Mouse (Mus musculus) neural tube, embryonic 13.5 days (tissue): ENCODE results near the gene Slc25a34. TPM values are rescaled to one million over a fixed set of nuclear protein-coding genes. Genes with fewer than 3 reads are reported as not detected.

Experiments used
- ATAC-seq: fragments of 200-750 bp; cut with Nextera tagmentation; 2 replicates; pipeline ENCODE4 v1.8.0; 2017; ENCODE audit warnings: low read depth, mild to moderate bottlenecking, moderate TSS enrichment, moderate library complexity
- H3K27ac ChIP-seq: fragments of 300-500 bp; sonication (generic); replicated peaks from 2 replicates; pipeline ENCODE4 v1.5.1; 2015; ENCODE audit warnings: moderate library complexity, mild to moderate bottlenecking, inconsistent platforms
- H3K27me3 ChIP-seq: fragments of 300-500 bp; sonication (generic); 2 replicates; pipeline ENCODE4 v1.6.1; 2015; ENCODE audit warnings: mild to moderate bottlenecking, inconsistent platforms
- H3K36me3 ChIP-seq: fragments of 300-500 bp; sonication (generic); 2 replicates; pipeline ENCODE4 v1.6.1; 2015; ENCODE audit warnings: mild to moderate bottlenecking, inconsistent platforms
- H3K4me1 ChIP-seq: fragments of 300-500 bp; sonication (generic); replicated peaks from 2 replicates; pipeline ENCODE4 v1.6.1; 2015; ENCODE audit warnings: inconsistent platforms
- H3K4me2 ChIP-seq: fragments of 300-500 bp; sonication (generic); 2 replicates; pipeline ENCODE4 v1.6.1; 2015; ENCODE audit warnings: inconsistent platforms, mild to moderate bottlenecking, moderate library complexity
- H3K4me3 ChIP-seq: fragments of 300-500 bp; sonication (generic); 2 replicates; pipeline ENCODE4 v1.5.1; 2015; ENCODE audit warnings: mild to moderate bottlenecking, inconsistent platforms
- H3K9ac ChIP-seq: fragments of 300-500 bp; sonication (generic); 2 replicates; pipeline ENCODE4 v1.6.1; 2015; ENCODE audit warnings: moderate library complexity, mild to moderate bottlenecking, inconsistent platforms
- H3K9me3 ChIP-seq: fragments of 300-500 bp; sonication (generic); 2 replicates; pipeline ENCODE4 v1.6.1; 2016; ENCODE audit warnings: inconsistent platforms
- WGBS: fragments of 180-500 bp; shearing (Covaris S2); methylation state at CpG from one replicate; pipeline ENCODE4 v1.1.7; 2015; 5-methylcytosine and 5-hydroxymethylcytosine counted together
- polyA plus RNA-seq: library from polyadenylated mRNA; unstranded; fragments of >200 nt; fragmentation: Nextera tagmentation; extraction: Ambion mirVana; gene quantifications from 2 replicates; pipeline ENCODE4 v1.2.1, GENCODE M21; 2015

The Slc25a34 gene
- polyA plus RNA-seq, 1 experiment from 2014 or later, result 0.11 TPM

DNA sequence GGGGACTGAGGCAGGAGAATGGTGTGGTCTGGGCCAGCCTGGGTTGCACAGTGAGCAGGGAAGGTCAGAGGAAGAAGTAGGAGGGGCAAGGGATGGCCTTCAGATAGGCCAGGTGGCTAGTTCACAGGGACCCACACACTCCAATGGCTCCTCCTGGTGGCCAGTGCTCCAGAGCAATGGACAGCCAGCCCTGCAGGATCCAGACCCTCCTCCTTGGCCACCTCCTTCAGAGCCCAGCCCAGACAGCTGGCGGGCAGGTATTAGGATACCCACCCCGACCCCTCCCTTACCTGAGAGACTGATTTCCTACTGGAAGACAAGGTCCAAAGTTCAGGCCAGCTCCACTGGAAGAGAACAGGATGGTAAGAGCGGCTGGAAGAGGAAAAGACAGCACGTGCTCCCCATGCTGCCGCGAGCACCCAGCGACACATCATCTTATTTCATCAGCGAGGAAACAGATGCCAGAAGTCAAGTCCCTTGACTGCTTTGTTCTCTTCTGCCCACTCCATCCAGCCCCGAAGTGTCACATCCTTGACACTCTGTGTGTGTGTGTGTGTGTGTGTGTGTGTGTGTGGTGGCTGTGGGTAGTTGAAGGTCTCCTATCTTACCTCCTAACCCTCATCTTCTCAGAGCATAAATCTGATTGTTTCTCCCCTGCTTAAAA lies 27.9 kb downstream of the Slc25a34 start:
- H3K27me3 ChIP-seq, result peaks cover 18% of the 10 kb centered on the region
- whole genome bisulfite sequencing, result 86% methylated on average over 9 of the region's 9 CpGs
- no peak for ATAC-seq
- no peak overlapping the region for H3K4me2 ChIP-seq
- H3K36me3 ChIP-seq, result peaks cover 17% of the 10 kb centered on the region
- H3K4me1 ChIP-seq, result peaks cover 30% of the 10 kb centered on the region
- H3K9me3 ChIP-seq, result no peaks in the 10 kb centered on the region
- no peak overlapping the region for H3K4me3 ChIP-seq
- no peak overlapping the region for H3K9ac ChIP-seq
- no peak overlapping the region for H3K27ac ChIP-seq

DNA sequence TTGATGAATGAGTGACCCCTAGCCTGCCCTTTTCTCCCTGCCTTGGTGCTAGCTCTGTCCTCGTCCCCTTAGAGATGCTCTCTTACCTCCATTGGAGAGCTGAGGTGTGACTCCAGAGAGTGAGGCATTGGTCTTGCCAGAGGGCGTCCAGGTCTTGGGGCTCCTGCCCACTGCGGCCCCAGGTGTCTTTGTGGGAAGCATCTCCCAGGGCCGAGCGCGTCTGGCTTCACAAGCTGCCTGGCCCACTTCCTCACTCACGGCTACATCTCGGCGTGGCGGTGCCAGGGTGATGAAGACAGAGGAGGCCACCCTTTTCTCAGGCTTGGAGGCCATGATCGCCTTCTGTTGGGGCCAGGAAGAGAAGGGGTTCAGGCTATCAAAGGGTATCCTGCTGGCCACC lies 28.5 kb downstream of the Slc25a34 start:
- H3K9ac ChIP-seq, result no peak overlapping the region
- peaks cover 24% of the 10 kb centered on the region for H3K4me1 ChIP-seq
- H3K27me3 ChIP-seq, result peaks cover 13% of the 10 kb centered on the region
- no peak overlapping the region for H3K4me3 ChIP-seq
- no peaks in the 10 kb centered on the region for H3K9me3 ChIP-seq
- H3K4me2 ChIP-seq, result no peak overlapping the region
- 90% methylated on average over 11 of the region's 11 CpGs for WGBS
- peaks cover 19% of the 10 kb centered on the region for H3K36me3 ChIP-seq
- H3K27ac ChIP-seq, result no peak overlapping the region
- ATAC-seq, result no peak

- no peaks in the 10 kb centered on the region for H3K4me1 ChIP-seq
- WGBS, result 19% methylated on average over 3 of the region's 3 CpGs
- H3K4me2 ChIP-seq, result no peak overlapping the region
- H3K27me3 ChIP-seq, result no peaks in the 10 kb centered on the region
- no peak overlapping the region for H3K4me3 ChIP-seq
- ATAC-seq, result no peak
- H3K36me3 ChIP-seq, result peaks cover 32% of the 10 kb centered on the region
- H3K9me3 ChIP-seq, result no peaks in the 10 kb centered on the region
- H3K27ac ChIP-seq, result no peak overlapping the region
- no peak overlapping the region for H3K9ac ChIP-seq
These were observed 32.1 kb downstream of the Slc25a34 start for GRCm38 (mm10) chr4:141591547-141591946.

DNA sequence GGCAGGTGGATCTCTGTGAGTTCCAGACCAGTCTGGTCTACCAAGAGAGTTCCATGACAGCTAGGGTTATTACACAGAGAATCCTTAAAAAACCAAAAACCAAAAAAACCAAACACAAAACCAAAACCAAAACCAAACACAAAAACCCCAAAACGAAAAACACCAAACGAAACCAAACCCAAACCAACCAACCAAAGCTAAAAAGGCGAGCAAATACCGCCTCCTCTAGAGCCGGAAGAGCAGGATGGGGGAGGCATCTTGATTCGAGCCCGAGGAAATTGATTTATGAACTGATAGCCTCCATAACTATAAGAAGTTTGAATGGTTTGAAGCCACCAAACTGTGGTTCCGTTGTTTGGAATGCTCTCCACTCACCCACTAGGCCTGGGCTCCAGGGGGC lies 39.7 kb downstream of the Slc25a34 start:
- Histone ChIP-seq H3K27ac (no peak overlapping the region), H3K4me1 (no peaks in the 10 kb centered on the region), H3K9ac (no peak overlapping the region), H3K4me2 (no peak overlapping the region), H3K9me3 (no peaks in the 10 kb centered on the region), H3K4me3 (no peak overlapping the region), H3K36me3 (peaks cover 24% of the 10 kb centered on the region; the same call in 1 of the 2 replicates), H3K27me3 (no peaks in the 10 kb centered on the region)
- 92% methylated on average over 8 of the region's 8 CpGs for WGBS
- ATAC-seq, result no peak

DNA sequence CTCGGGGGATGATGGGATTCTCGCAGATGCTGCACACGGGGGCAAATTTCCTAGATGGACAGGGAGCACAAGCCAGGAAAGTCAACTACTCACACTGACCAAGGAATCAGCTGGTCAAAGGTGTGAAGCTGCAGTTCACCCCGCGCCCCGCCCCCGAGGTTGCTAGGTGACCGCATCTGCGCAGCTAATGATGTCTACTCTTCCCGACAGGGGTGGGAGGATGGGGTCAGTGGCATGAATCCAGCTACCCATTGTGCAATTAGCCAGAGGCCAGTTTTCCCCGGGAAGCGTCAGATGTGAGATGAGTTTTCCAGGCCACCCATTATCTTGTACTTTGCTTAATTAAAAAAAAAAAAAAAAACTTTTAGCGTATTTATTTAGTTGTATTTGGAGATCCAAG lies 42.6 kb downstream of the Slc25a34 start:
- ATAC-seq, result no peak
- 77% methylated on average over 13 of the region's 13 CpGs for WGBS
- no peaks in the 10 kb centered on the region for H3K27me3 ChIP-seq
- peaks cover 29% of the 10 kb centered on the region for H3K36me3 ChIP-seq
- H3K27ac ChIP-seq, result no peak overlapping the region
- no peaks in the 10 kb centered on the region for H3K4me1 ChIP-seq
- H3K4me2 ChIP-seq, result no peak overlapping the region
- H3K9ac ChIP-seq, result no peak overlapping the region
- H3K4me3 ChIP-seq, result no peak overlapping the region
- H3K9me3 ChIP-seq, result 0 out of 2 replicates have a peak, but pooled peaks cover 3% of the 10 kb centered on the region

GRCm38 (mm10) chr4:141578833-141579232 lies 44.8 kb downstream of the Slc25a34 start:
- Histone ChIP-seq H3K9ac (no peak overlapping the region), H3K9me3 (0 out of 2 replicates have a peak, but pooled peaks cover 3% of the 10 kb centered on the region), H3K4me2 (no peak overlapping the region), H3K4me1 (no peaks in the 10 kb centered on the region; the same call in 1 of the 2 replicates), H3K36me3 (peaks cover 29% of the 10 kb centered on the region), H3K27ac (no peak overlapping the region), H3K4me3 (no peak overlapping the region), H3K27me3 (no peaks in the 10 kb centered on the region)
- 84% methylated on average over 3 of the region's 3 CpGs for WGBS
- ATAC-seq, result no peak

- Histone ChIP-seq H3K9me3 (0 out of 2 replicates have a peak, but pooled peaks cover 3% of the 10 kb centered on the region), H3K36me3 (peaks cover 24% of the 10 kb centered on the region), H3K4me1 (no peaks in the 10 kb centered on the region; the same call in 1 of the 2 replicates), H3K27ac (no peak overlapping the region), H3K9ac (no peak overlapping the region), H3K4me2 (no peak overlapping the region), H3K27me3 (no peaks in the 10 kb centered on the region), H3K4me3 (no peak overlapping the region)
- WGBS, result 92% methylated on average over 7 of the region's 7 CpGs
- no peak for ATAC-seq
These were observed 46.7 kb downstream of the Slc25a34 start for GRCm38 (mm10) chr4:141576877-141577276.

DNA sequence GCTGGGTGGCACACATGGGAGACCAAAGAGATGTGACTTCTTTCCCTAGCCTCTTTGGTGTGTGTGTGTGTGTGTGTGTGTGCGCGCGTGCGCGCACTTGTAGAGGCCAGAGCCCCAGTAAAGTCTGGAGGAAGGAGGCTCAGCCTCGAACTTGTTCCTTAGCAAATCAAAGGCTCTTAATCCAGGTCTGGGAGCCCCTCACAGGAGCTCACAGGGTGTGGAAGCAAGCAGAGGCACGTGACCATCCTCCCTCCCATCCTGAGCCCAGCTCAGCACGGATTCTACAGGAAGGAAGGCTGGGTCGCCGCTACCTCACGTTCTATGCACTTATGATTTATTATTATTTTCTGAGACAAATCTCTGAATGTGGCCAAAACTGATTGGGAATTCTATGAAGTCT lies 47.2 kb downstream of the Slc25a34 start:
- no peak for ATAC-seq
- peaks cover 24% of the 10 kb centered on the region for H3K36me3 ChIP-seq
- no peak overlapping the region for H3K27ac ChIP-seq
- 84% methylated on average over 11 of the region's 11 CpGs for WGBS
- 0 out of 2 replicates have a peak, but pooled peaks cover 3% of the 10 kb centered on the region for H3K9me3 ChIP-seq
- no peaks in the 10 kb centered on the region for H3K27me3 ChIP-seq
- H3K4me2 ChIP-seq, result no peak overlapping the region
- H3K4me3 ChIP-seq, result no peak overlapping the region
- H3K9ac ChIP-seq, result no peak overlapping the region
- H3K4me1 ChIP-seq, result no peaks in the 10 kb centered on the region; the same call in 1 of the 2 replicates

- peak; percentile 67 for ATAC-seq
- H3K9me3 ChIP-seq, result 0 out of 2 replicates have a peak, but pooled peaks cover 3% of the 10 kb centered on the region
- no peak overlapping the region for H3K9ac ChIP-seq
- no peaks in the 10 kb centered on the region; the same call in 1 of the 2 replicates for H3K4me1 ChIP-seq
- H3K4me2 ChIP-seq, result 0 out of 2 replicates have a peak overlapping the region, but pooled peaks have one; percentile 5
- H3K27ac ChIP-seq, result no peak overlapping the region
- 45% methylated on average over 27 of the region's 27 CpGs for WGBS
- H3K4me3 ChIP-seq, result no peak overlapping the region
- H3K36me3 ChIP-seq, result peaks cover 14% of the 10 kb centered on the region
- no peaks in the 10 kb centered on the region for H3K27me3 ChIP-seq
These were observed 48.6 kb downstream of the Slc25a34 start for GRCm38 (mm10) chr4:141574789-141575702.

GRCm38 (mm10) chr4:141573359-141573966 lies 50.2 kb downstream of the Slc25a34 start:
- no peak overlapping the region for H3K27ac ChIP-seq
- H3K27me3 ChIP-seq, result no peaks in the 10 kb centered on the region
- H3K4me3 ChIP-seq, result no peak overlapping the region
- no peaks in the 10 kb centered on the region; the same call in 1 of the 2 replicates for H3K4me1 ChIP-seq
- H3K9me3 ChIP-seq, result 0 out of 2 replicates have a peak, but pooled peaks cover 3% of the 10 kb centered on the region
- H3K9ac ChIP-seq, result no peak overlapping the region
- no peak overlapping the region for H3K4me2 ChIP-seq
- H3K36me3 ChIP-seq, result peaks cover 8% of the 10 kb centered on the region
- WGBS, result 76% methylated on average over 6 of the region's 6 CpGs
- no peak for ATAC-seq

GRCm38 (mm10) chr4:141572668-141573358 lies 50.8 kb downstream of the Slc25a34 start:
- Histone ChIP-seq H3K27me3 (no peaks in the 10 kb centered on the region), H3K9ac (no peak overlapping the region), H3K4me2 (no peak overlapping the region), H3K9me3 (0 out of 2 replicates have a peak, but pooled peaks cover 3% of the 10 kb centered on the region), H3K4me1 (no peaks in the 10 kb centered on the region; the same call in 1 of the 2 replicates), H3K36me3 (peaks cover 8% of the 10 kb centered on the region), H3K27ac (no peak overlapping the region), H3K4me3 (no peak overlapping the region)
- WGBS, result 83% methylated on average over 7 of the region's 7 CpGs
- no peak for ATAC-seq
